20 mouse cellular contexts compared by ENCODE assay signal in the genomic region with DNA sequence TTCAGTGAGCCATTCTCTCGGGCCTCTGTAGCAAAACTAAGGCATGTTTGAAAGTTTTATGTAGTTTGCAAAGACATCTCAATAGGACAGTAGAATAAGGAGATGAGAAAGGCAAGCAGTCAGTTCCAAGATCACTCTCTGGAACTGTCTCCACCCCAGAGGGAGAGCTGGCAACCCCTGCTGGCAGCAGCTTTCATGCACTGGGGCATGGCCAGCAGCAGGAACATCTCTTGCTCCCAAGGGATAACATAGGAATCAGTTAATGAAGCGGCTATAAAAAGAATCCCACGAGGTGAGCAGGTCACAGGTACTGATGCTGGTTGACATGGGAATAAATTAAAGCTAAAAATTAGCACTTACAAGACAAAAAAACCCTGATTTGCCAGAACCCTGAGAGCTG. TPM values are rescaled to one million over a fixed set of nuclear protein-coding genes. Genes with fewer than 3 reads are reported as not detected.
A peak's percentile ranks its signal among the peaks of the same experiment; 100 is the strongest.
DNase-seq lines count a peak whose midpoint lies in the region; ATAC-seq and TF ChIP-seq lines count a peak whose summit lies in the region.
"Had no signal": no experiment of that assay in that cellular context is flagged by ENCODE, and none has a peak within 500 bp of the region (broad histone marks: within the 10 kb centered on the region; RNA-seq: fewer than 3 reads in every experiment).

No protein-coding gene starts in this region.

- TF ChIP-seq CTCF in kidney, postnatal 0 days (IDR thresholded peaks at IDR 0.05; ENCODE audit: low read depth): no peak

- H3K27me3 ChIP-seq in kidney, postnatal 0 days (ENCODE audit: insufficient read depth, low read length): no peaks in the 10 kb centered on the region
- no peaks in the 10 kb centered on the region for H3K27me3 ChIP-seq in kidney, embryonic 16.5 days (ENCODE audit: insufficient read depth, low read length)
- H3K27me3 ChIP-seq: embryonic facial prominence, embryonic 13.5 days; limb, embryonic 15.5 days had no signal

- no peak overlapping the region for H3K4me2 ChIP-seq in kidney, postnatal 0 days (ENCODE audit: low read length)
- H3K4me2 ChIP-seq in kidney, embryonic 16.5 days (replicated peaks; ENCODE audit: low read depth, low read length): no peak overlapping the region
- H3K4me2 ChIP-seq: embryonic facial prominence, embryonic 13.5 days; hindbrain, embryonic 14.5 days; limb, embryonic 15.5 days had no signal

- WGBS in kidney, postnatal 0 days: 33% methylated on average over 3 of the region's 3 CpGs
- 46% methylated on average over 3 of the region's 3 CpGs for WGBS in kidney, embryonic 16.5 days

- no peak overlapping the region for H3K27ac ChIP-seq in kidney, postnatal 0 days
- H3K27ac ChIP-seq in kidney, embryonic 16.5 days (ENCODE audit: low read length): no peak overlapping the region
- H3K27ac ChIP-seq: embryonic facial prominence, embryonic 13.5 days; hindbrain, embryonic 14.5 days; limb, embryonic 15.5 days had no signal

- ATAC-seq in kidney, postnatal 0 days (replicated peaks; ENCODE audit: low FRiP score, low read depth): no peak
- no peak for ATAC-seq in kidney, embryonic 16.5 days (ENCODE audit: low FRiP score, low TSS enrichment)
- ATAC-seq: forebrain, embryonic 14.5 days had no signal

- peak; percentile 9 for DNase-seq in adrenal gland, postnatal 10 days
- no peak for DNase-seq in adrenal gland, adult 8-10 months
- DNase-seq in heart, adult 11 months: peak; percentile 52
- no peak for DNase-seq in heart, adult 8-10 months (ENCODE audit: low spot score)
- DNase-seq in kidney, postnatal 0 days (ENCODE audit: low spot score): peak; percentile 6
- DNase-seq in MN1 (ENCODE audit: low spot score): peak; percentile 47
- DNase-seq in embryo, embryonic 9.5 days (ENCODE audit: extremely low spot score): no peak
- DNase-seq: adrenal gland, postnatal 36 days; cerebellum, adult 18-20 months; kidney, adult 18-20 months; kidney, postnatal 14 days; lung, postnatal 4 days; thymus, adult 18-20 months; thymus, postnatal 36 days had no signal

- no peak overlapping the region for H3K9ac ChIP-seq in kidney, postnatal 0 days (ENCODE audit: low read depth, low read length)
- H3K9ac ChIP-seq in kidney, embryonic 16.5 days (replicated peaks; ENCODE audit: low read length): no peak overlapping the region
- H3K9ac ChIP-seq: embryonic facial prominence, embryonic 13.5 days; hindbrain, embryonic 14.5 days; limb, embryonic 15.5 days had no signal

- no peaks in the 10 kb centered on the region for H3K4me1 ChIP-seq in kidney, postnatal 0 days (replicated peaks; ENCODE audit: insufficient read depth, low read length)
- H3K4me1 ChIP-seq in kidney, embryonic 16.5 days (ENCODE audit: insufficient read depth, low read length): no peaks in the 10 kb centered on the region

- H3K36me3 ChIP-seq in kidney, postnatal 0 days (ENCODE audit: insufficient read depth, low read length): no peaks in the 10 kb centered on the region
- H3K36me3 ChIP-seq in kidney, embryonic 16.5 days (ENCODE audit: insufficient read depth, low read length): no peaks in the 10 kb centered on the region
- H3K36me3 ChIP-seq: embryonic facial prominence, embryonic 13.5 days; limb, embryonic 15.5 days had no signal

- no peaks in the 10 kb centered on the region for H3K9me3 ChIP-seq in kidney, postnatal 0 days (replicated peaks; ENCODE audit: low read length)
- no peaks in the 10 kb centered on the region for H3K9me3 ChIP-seq in kidney, embryonic 16.5 days (ENCODE audit: low read length)
- H3K9me3 ChIP-seq: embryonic facial prominence, embryonic 13.5 days; limb, embryonic 15.5 days had no signal

- H3K4me3 ChIP-seq in kidney, postnatal 0 days (replicated peaks; ENCODE audit: low read depth, low read length): no peak overlapping the region
- no peak overlapping the region for H3K4me3 ChIP-seq in kidney, embryonic 16.5 days (ENCODE audit: low read length)
- H3K4me3 ChIP-seq: embryonic facial prominence, embryonic 13.5 days; limb, embryonic 15.5 days had no signal

RNA-seq across cellular contexts. Expression of a gene that starts 55.1 kb away (rescaled TPM):
- total RNA-seq in adrenal gland, postnatal 10 days (2021): 10 to 100 TPM in 1 of 2 experiments, 1 to 10 TPM in 1; 7.3 to 11.4 TPM
- 10 to 100 TPM in 1 of 4 experiments, 1 to 10 TPM in 3; 5.9 to 12.0 (median 6.7) TPM for total RNA-seq in adrenal gland, adult 8-10 months (2022)
- under 1 TPM in 3 of 4 experiments, not detected in 1; 0.13 to 0.52 (median 0.22) TPM for total RNA-seq in heart, adult 8-10 months (2022)
- 2.3 and 3.1 TPM in 2 replicates for polyA plus RNA-seq in kidney, postnatal 0 days (2015; fragmentation: Nextera tagmentation; extraction: Ambion mirVana)
- polyA plus RNA-seq in kidney, embryonic 16.5 days (2015; fragmentation: Nextera tagmentation; extraction: Ambion mirVana): 2.0 and 4.0 TPM in 2 replicates
- total RNA-seq: granulocyte monocyte progenitor cell, adult 5-6 weeks had no signal

Comparison
In these comparisons a context has a peak if more than half of its experiments do, and no peak if none do; other contexts are left out.
1. DNase-seq: peak in adrenal gland, postnatal 10 days (single experiment), heart, adult 11 months (single experiment), kidney, postnatal 0 days (single experiment) and MN1 (single experiment); none in adrenal gland, adult 8-10 months (single experiment), heart, adult 8-10 months (single experiment) and embryo, embryonic 9.5 days (single experiment).
2. RNA of a gene that starts 55.1 kb away (total RNA-seq): 7.3 to 11.4 TPM in adrenal gland, postnatal 10 days and 5.9 to 12.0 TPM in adrenal gland, adult 8-10 months; 0.13 to 0.52 TPM in heart, adult 8-10 months; every median in the first group is over 4 times any median in the second.